Mouse (Mus musculus) MEL (cell line): ENCODE data around the gene Akirin1. TPM values are rescaled to one million over a fixed set of nuclear protein-coding genes. Genes with fewer than 3 reads are reported as not detected.

ENCODE experiments used
- DNase-seq: peaks from one replicate; pipeline ENCODE4 v3.0.0; 2011; ENCODE audit warnings: low read depth, low spot score
- H3K27ac ChIP-seq: 2 replicates; pipeline ENCODE4 v1.5.1; 2012; ENCODE audit warnings: low read depth, mild to moderate bottlenecking, control low read depth, low read length, moderate library complexity; ENCODE audit not compliant: control insufficient read depth
- H3K27me3 ChIP-seq, 2 experiments: fragments of 150-350 bp in 1 of 2; sonication (generic) in 1 of 2; 2 replicates each; pipeline ENCODE4 v1.6.1; 2012; ENCODE audit warnings: low read length in 2 of 2, mild to moderate bottlenecking in 2 of 2, improper control_type of control experiment in 1 of 2, moderate library complexity in 1 of 2; ENCODE audit not compliant: insufficient read depth in 2 of 2, control insufficient read depth in 1 of 2
- H3K36me3 ChIP-seq, 2 experiments: 2 replicates each; pipeline ENCODE4 v1.6.1; 2012 to 2014; ENCODE audit warnings: low read length in 2 of 2, improper control_type of control experiment in 1 of 2, inconsistent platforms in 1 of 2, mild to moderate bottlenecking in 1 of 2; ENCODE audit not compliant: insufficient read depth in 2 of 2, control insufficient read depth in 1 of 2
- H3K4me1 ChIP-seq, 2 experiments: fragments of 150-350 bp in 1 of 2; sonication (generic) in 1 of 2; 2 replicates each; pipeline ENCODE4 v1.6.1; 2012; ENCODE audit warnings: low read length in 2 of 2, improper control_type of control experiment in 1 of 2, mild to moderate bottlenecking in 1 of 2; ENCODE audit not compliant: insufficient read depth in 2 of 2, control insufficient read depth in 1 of 2
- H3K4me3 ChIP-seq, 2 experiments: fragments of 150-350 bp in 1 of 2; sonication (generic) in 1 of 2; 2 replicates each; pipeline ENCODE4 v1.5.1; 2012; ENCODE audit warnings: low read depth in 2 of 2, low read length in 2 of 2, mild to moderate bottlenecking in 2 of 2, moderate library complexity in 2 of 2, control low read depth in 1 of 2, improper control_type of control experiment in 1 of 2; ENCODE audit not compliant: control insufficient read depth in 1 of 2, insufficient read depth in 1 of 2
- H3K79me2 ChIP-seq: 2 replicates; pipeline ENCODE4 v1.6.1; 2012; ENCODE audit warnings: mild to moderate bottlenecking, low read length, moderate library complexity; ENCODE audit not compliant: control insufficient read depth, poor library complexity, insufficient read depth
- H3K9ac ChIP-seq: 2 replicates; pipeline ENCODE4 v1.6.1; 2012; ENCODE audit warnings: low read depth, mild to moderate bottlenecking, control low read depth, low read length, moderate library complexity; ENCODE audit not compliant: control insufficient read depth, poor library complexity, severe bottlenecking
- H3K9me3 ChIP-seq: fragments of 150-350 bp; sonication (generic); replicated peaks from 2 replicates; pipeline ENCODE4 v1.6.1; 2012; ENCODE audit warnings: mild to moderate bottlenecking, low read length, improper control_type of control experiment, moderate library complexity; ENCODE audit not compliant: insufficient read depth
- BHLHE40 ChIP-seq: IDR thresholded peaks from 2 replicates; pipeline ENCODE4 v1.6.1; 2012; ENCODE audit warnings: low read depth, mild to moderate bottlenecking, inconsistent platforms, low read length, improper control_type of control experiment, borderline replicate concordance
- CHD1 ChIP-seq: IDR thresholded peaks from 2 replicates; pipeline ENCODE4 v1.6.1; 2012; ENCODE audit warnings: low read depth, mild to moderate bottlenecking, inconsistent platforms, low read length, improper control_type of control experiment
- CTCF ChIP-seq, 3 experiments: IDR thresholded peaks in 2 of 3; conservative IDR thresholded peaks in 1 of 3; 2 replicates each; pipeline ENCODE4 v1.5.1; 2011 to 2012; ENCODE audit warnings: low read length in 3 of 3, low read depth in 2 of 3, mild to moderate bottlenecking in 2 of 3, improper control_type of control experiment in 1 of 3, inconsistent platforms in 1 of 3, mixed read lengths in 1 of 3, moderate library complexity in 1 of 3; ENCODE audit not compliant: control insufficient read depth in 1 of 3, insufficient read depth in 1 of 3, poor library complexity in 1 of 3, severe bottlenecking in 1 of 3
- E2F4 ChIP-seq: IDR thresholded peaks from 2 replicates; pipeline ENCODE4 v1.6.1; 2011; ENCODE audit warnings: low read depth, low read length, improper control_type of control experiment, borderline replicate concordance
- EP300 ChIP-seq, 2 experiments: IDR thresholded peaks; 2 replicates each; pipeline ENCODE4 v1.6.1; 2011; ENCODE audit warnings: improper control_type of control experiment in 2 of 2, low read length in 2 of 2, low read depth in 1 of 2, mild to moderate bottlenecking in 1 of 2
- ETS1 ChIP-seq: IDR thresholded peaks from 2 replicates; pipeline ENCODE4 v1.6.1; 2012; ENCODE audit warnings: low read depth, mild to moderate bottlenecking, inconsistent platforms, low read length, improper control_type of control experiment, moderate library complexity
- GATA1 ChIP-seq: IDR thresholded peaks from 2 replicates; pipeline ENCODE4 v1.6.1; 2011; ENCODE audit warnings: low read depth, low read length, improper control_type of control experiment
- HCFC1 ChIP-seq: IDR thresholded peaks from 2 replicates; pipeline ENCODE4 v1.6.1; 2012; ENCODE audit warnings: low read depth, mild to moderate bottlenecking, inconsistent platforms, low read length, improper control_type of control experiment, moderate library complexity
- NELFE ChIP-seq: IDR thresholded peaks from 2 replicates; pipeline ENCODE4 v1.6.1; 2011; ENCODE audit warnings: low read depth, low read length, improper control_type of control experiment
- POLR2AphosphoS2 ChIP-seq: IDR thresholded peaks from 2 replicates; pipeline ENCODE4 v1.6.1; 2011; ENCODE audit warnings: low read length, improper control_type of control experiment
- RCOR1 ChIP-seq: IDR thresholded peaks from 2 replicates; pipeline ENCODE4 v1.6.1; 2012; ENCODE audit warnings: low read depth, mild to moderate bottlenecking, inconsistent platforms, low read length, improper control_type of control experiment
- SMC3 ChIP-seq: IDR thresholded peaks from 2 replicates; pipeline ENCODE4 v1.6.1; 2011; ENCODE audit warnings: low read depth, low read length, improper control_type of control experiment
- TAL1 ChIP-seq: IDR thresholded peaks from 2 replicates; pipeline ENCODE4 v1.6.1; 2012; ENCODE audit warnings: mild to moderate bottlenecking, inconsistent platforms, low read length, moderate library complexity, mixed read lengths
- TCF12 ChIP-seq: IDR thresholded peaks from 2 replicates; pipeline ENCODE4 v1.6.1; 2014; ENCODE audit warnings: low read depth, mild to moderate bottlenecking, inconsistent platforms, low read length, improper control_type of control experiment, moderate library complexity
- UBTF ChIP-seq: IDR thresholded peaks from 2 replicates; pipeline ENCODE4 v1.6.1; 2012; ENCODE audit warnings: low read depth, mild to moderate bottlenecking, inconsistent platforms, low read length, improper control_type of control experiment, moderate library complexity, borderline replicate concordance; ENCODE audit not compliant: insufficient read depth
- ZC3H11A ChIP-seq: IDR thresholded peaks from 2 replicates; pipeline ENCODE4 v1.6.1; 2012; ENCODE audit warnings: low read depth, mild to moderate bottlenecking, inconsistent platforms, low read length, improper control_type of control experiment
- ZKSCAN1 ChIP-seq: IDR thresholded peaks from 2 replicates; pipeline ENCODE4 v1.6.1; 2012; ENCODE audit warnings: low read depth, mild to moderate bottlenecking, inconsistent platforms, low read length, improper control_type of control experiment, moderate library complexity
- polyA plus RNA-seq, 2 experiments: library from polyadenylated mRNA; stranded (reverse) in 1 of 2; unstranded in 1 of 2; fragments of >175 nt in 1 of 2; fragments of >200 nt in 1 of 2; gene quantifications; 2 replicates each; pipeline versions ENCODE4 v1.2.1 to v1.2.4; 2012; ENCODE audit warnings: low replicate concordance in 2 of 2, low read depth in 1 of 2; ENCODE audit not compliant: insufficient read length in 2 of 2, insufficient read depth in 1 of 2, missing spikeins in 1 of 2
- total RNA-seq: library from RNA; depleted of rRNA; stranded (reverse); fragments of 300-350 nt; gene quantifications from 2 replicates; pipeline ENCODE4 v1.2.3, GENCODE M21; 2012

The Akirin1 gene
- total and polyA plus RNA-seq, 3 experiments = 46.3 to 53.3 TPM; not detected in 1

DNA sequence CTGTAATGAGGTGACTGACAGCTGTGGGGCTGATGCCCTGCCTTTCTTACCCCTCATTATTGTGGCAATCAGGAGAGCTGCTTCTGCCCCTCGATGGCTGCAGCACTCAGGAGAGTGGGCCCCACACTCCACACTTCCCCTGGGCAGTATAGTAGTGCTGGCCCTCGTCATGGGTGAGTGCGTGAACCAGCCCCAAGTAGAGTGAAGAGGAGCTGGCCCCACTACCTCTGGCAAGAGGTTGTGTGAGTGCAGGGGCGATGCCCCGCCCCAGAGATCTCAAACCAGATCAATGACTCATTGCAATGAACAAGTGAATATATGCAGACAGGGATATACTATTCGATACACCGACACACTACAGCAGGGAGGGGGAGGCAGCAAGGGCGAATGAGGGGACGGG, 16.6 kb downstream of the Akirin1 start:
- Histone ChIP-seq H3K9me3 (no peaks in the 10 kb centered on the region), H3K36me3 (peaks cover 0 to 9% of the 10 kb centered on the region in 2 experiments; a peak in 2 of 4 replicates), H3K4me3 (no peak overlapping the region), H3K79me2 (no peaks in the 10 kb centered on the region), H3K9ac (no peak overlapping the region), H3K27me3 (no peaks in the 10 kb centered on the region), H3K27ac (no peak overlapping the region), H3K4me1 (no peaks in the 10 kb centered on the region)
- TF ChIP-seq E2F4 (no peak), UBTF (no peak), CTCF (IDR thresholded peaks at IDR 0.05 in 2 of 3, conservative IDR thresholded peaks at IDR 0.05 in 1 of 3; ENCODE audit: control insufficient read depth in 1 of 3, insufficient read depth in 1 of 3, low read depth in 2 of 3, low read length in 3 of 3, poor library complexity in 1 of 3, severe bottlenecking in 1 of 3) (no peak), HCFC1 (no peak), NELFE (no peak), ETS1 (no peak), GATA1 (no peak), ZC3H11A (no peak), EP300 (IDR thresholded peaks at IDR 0.05; ENCODE audit: low read depth in 1 of 2, low read length in 2 of 2) (no peak), RCOR1 (no peak), BHLHE40 (no peak), TAL1 (no peak), POLR2AphosphoS2 (no peak), CHD1 (no peak)
- no peak for DNase-seq

DNA sequence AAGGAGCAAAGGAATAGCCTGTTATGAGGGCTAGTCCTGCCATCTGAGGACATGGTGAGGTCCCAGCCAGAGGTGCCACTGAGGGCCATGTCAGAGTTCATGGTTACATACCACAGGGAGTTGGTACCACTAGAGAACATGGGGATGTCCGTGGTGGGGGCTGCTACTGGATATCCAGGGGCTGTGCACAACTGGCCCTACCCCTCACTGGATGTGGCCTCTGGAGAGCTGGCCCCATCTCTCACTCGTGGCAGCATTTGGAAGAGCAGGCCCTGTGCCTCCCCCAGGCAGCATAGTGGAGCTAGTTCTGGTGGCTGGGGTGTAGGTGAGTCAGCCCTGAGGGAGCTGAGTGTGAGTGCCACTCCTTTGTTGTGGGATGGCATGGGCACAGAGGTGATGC, 17.2 kb downstream of the Akirin1 start:
- Histone ChIP-seq H3K36me3 (peaks cover 0 to 3% of the 10 kb centered on the region in 2 experiments; a peak in 1 of 4 replicates), H3K79me2 (no peaks in the 10 kb centered on the region), H3K27ac (no peak overlapping the region), H3K9me3 (no peaks in the 10 kb centered on the region), H3K9ac (no peak overlapping the region), H3K4me3 (no peak overlapping the region), H3K4me1 (no peaks in the 10 kb centered on the region), H3K27me3 (no peaks in the 10 kb centered on the region)
- DNase-seq = no peak
- TF ChIP-seq NELFE = no peak
- TF ChIP-seq ZKSCAN1 = no peak
- no peak for TF ChIP-seq CHD1
- TF ChIP-seq RCOR1 = no peak
- TF ChIP-seq SMC3 = no peak
- TF ChIP-seq TCF12 = no peak
